ENCODE assay signal across 16 mouse cellular contexts in the genomic region with DNA sequence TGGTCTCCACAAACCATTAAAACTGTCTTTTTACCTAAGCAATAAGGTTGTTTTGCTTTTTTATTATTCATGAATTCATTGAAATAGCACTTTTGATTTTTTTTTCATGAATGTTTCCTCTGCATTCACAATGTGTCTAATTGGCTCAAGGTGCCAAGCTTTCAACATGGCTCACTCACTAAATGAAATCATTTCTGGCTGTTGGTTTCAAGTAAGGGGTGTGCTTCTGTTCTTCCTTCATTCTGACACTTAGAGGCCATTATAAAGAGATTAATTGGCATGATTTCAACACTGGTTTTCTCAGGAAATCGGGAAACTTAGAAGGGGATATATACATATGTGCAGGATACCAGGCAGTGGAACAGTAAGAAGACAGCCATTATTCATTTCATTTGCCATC.
"Had no signal": no experiment of that assay in that cellular context is flagged by ENCODE, and none has a peak within 500 bp of the region (broad histone marks: within the 10 kb centered on the region; RNA-seq: fewer than 3 reads in every experiment).

No protein-coding gene starts in this region.

- DNase-seq: lung, adult 18-20 months; lung, postnatal 14 days; lung, postnatal 36 days; right cerebral cortex, postnatal 14 days; thymus, adult 2 months; thymus, postnatal 25 days; thymus, postnatal 4 days had no signal

- H3K36me3 ChIP-seq: lung, embryonic 15.5 days; midbrain, embryonic 13.5 days; midbrain, embryonic 15.5 days; neural tube, embryonic 12.5 days; stomach, embryonic 15.5 days had no signal

- H3K27me3 ChIP-seq: lung, embryonic 15.5 days; megakaryocyte, embryonic 14.5 days; midbrain, embryonic 13.5 days; midbrain, embryonic 15.5 days; neural tube, embryonic 12.5 days; stomach, embryonic 15.5 days had no signal

- H3K4me1 ChIP-seq: lung, embryonic 15.5 days; megakaryocyte, embryonic 14.5 days; midbrain, embryonic 13.5 days; midbrain, embryonic 15.5 days; neural tube, embryonic 12.5 days; stomach, embryonic 15.5 days had no signal

- H3K27ac ChIP-seq: lung, embryonic 15.5 days; macrophage; midbrain, embryonic 13.5 days; midbrain, embryonic 15.5 days; neural tube, embryonic 12.5 days; stomach, embryonic 15.5 days; stomach, postnatal 0 days had no signal

- H3K9me3 ChIP-seq: lung, embryonic 15.5 days; megakaryocyte, embryonic 14.5 days; midbrain, embryonic 13.5 days; midbrain, embryonic 15.5 days; neural tube, embryonic 12.5 days; stomach, embryonic 15.5 days had no signal

- ATAC-seq: lung, postnatal 0 days; midbrain, embryonic 13.5 days; midbrain, embryonic 15.5 days had no signal

- H3K9ac ChIP-seq: lung, embryonic 15.5 days; midbrain, embryonic 13.5 days; midbrain, embryonic 15.5 days; neural tube, embryonic 12.5 days; stomach, embryonic 15.5 days had no signal

- H3K4me2 ChIP-seq: lung, embryonic 15.5 days; midbrain, embryonic 13.5 days; midbrain, embryonic 15.5 days; neural tube, embryonic 12.5 days; stomach, embryonic 15.5 days had no signal

- H3K4me3 ChIP-seq: lung, embryonic 15.5 days; megakaryocyte, embryonic 14.5 days; midbrain, embryonic 13.5 days; midbrain, embryonic 15.5 days; neural tube, embryonic 12.5 days; stomach, embryonic 15.5 days had no signal
